Mouse (Mus musculus): ENCODE data around the gene F13a1. TPM values are rescaled to one million over a fixed set of nuclear protein-coding genes. Genes with fewer than 3 reads are reported as not detected.

F13a1 gene
- polyA plus RNA-seq, 1 experiment from 2014 or later = 19.5 TPM

GRCm38 (mm10) chr13:37049018-37049417, 1.0 kb downstream of the F13a1 start:
- Histone ChIP-seq H3K9ac (ENCODE audit: low read depth, low read length) (no peak overlapping the region), H3K36me3 (ENCODE audit: control insufficient read depth, insufficient read depth) (no peaks in the 10 kb centered on the region), H3K27me3 (ENCODE audit: control insufficient read depth, insufficient read depth, low read depth, low read length) (no peaks in the 10 kb centered on the region), H3K4me3 (ENCODE audit: low read depth, low read length) (no peak overlapping the region), H3K9me3 (replicated peaks; ENCODE audit: control insufficient read depth, low read length) (no peaks in the 10 kb centered on the region), H3K4me1 (ENCODE audit: control insufficient read depth, low read depth, low read length) (no peaks in the 10 kb centered on the region), H3K4me2 (ENCODE audit: low read depth, low read length) (no peak overlapping the region), H3K27ac (ENCODE audit: low read length) (no peak overlapping the region)
- ATAC-seq (ENCODE audit: low read depth) = no peak
- 25% methylated on average over 6 of the region's 6 CpGs for WGBS (ENCODE audit: insufficient replicate concordance)

- no peak for ATAC-seq (ENCODE audit: low read depth)
- no peak overlapping the region for H3K4me2 ChIP-seq (ENCODE audit: low read depth, low read length)
- no peaks in the 10 kb centered on the region for H3K36me3 ChIP-seq (ENCODE audit: control insufficient read depth, insufficient read depth)
- H3K4me1 ChIP-seq (ENCODE audit: control insufficient read depth, low read depth, low read length) = no peaks in the 10 kb centered on the region
- WGBS (ENCODE audit: insufficient replicate concordance) = 51% methylated on average over 3 of the region's 3 CpGs
- H3K9ac ChIP-seq (ENCODE audit: low read depth, low read length) = no peak overlapping the region
- H3K9me3 ChIP-seq (replicated peaks; ENCODE audit: control insufficient read depth, low read length) = no peaks in the 10 kb centered on the region
- no peak overlapping the region for H3K4me3 ChIP-seq (ENCODE audit: low read depth, low read length)
- H3K27ac ChIP-seq (ENCODE audit: low read length) = no peak overlapping the region
- no peaks in the 10 kb centered on the region for H3K27me3 ChIP-seq (ENCODE audit: control insufficient read depth, insufficient read depth, low read depth, low read length)
Observed at GRCm38 (mm10) chr13:37045005-37045404, 5.0 kb downstream of the F13a1 start.

GRCm38 (mm10) chr13:37034745-37035144, 15.3 kb downstream of the F13a1 start:
- Histone ChIP-seq H3K9me3 (replicated peaks; ENCODE audit: control insufficient read depth, low read length) (no peaks in the 10 kb centered on the region), H3K27ac (ENCODE audit: low read length) (no peak overlapping the region), H3K9ac (ENCODE audit: low read depth, low read length) (no peak overlapping the region), H3K36me3 (ENCODE audit: control insufficient read depth, insufficient read depth) (no peaks in the 10 kb centered on the region), H3K27me3 (ENCODE audit: control insufficient read depth, insufficient read depth, low read depth, low read length) (no peaks in the 10 kb centered on the region), H3K4me2 (ENCODE audit: low read depth, low read length) (no peak overlapping the region), H3K4me3 (ENCODE audit: low read depth, low read length) (no peak overlapping the region), H3K4me1 (ENCODE audit: control insufficient read depth, low read depth, low read length) (no peaks in the 10 kb centered on the region)
- no peak for ATAC-seq (ENCODE audit: low read depth)
- WGBS (ENCODE audit: insufficient replicate concordance) = 51% methylated on average over 3 of the region's 3 CpGs

GRCm38 (mm10) chr13:37025996-37026579, 24.0 kb downstream of the F13a1 start:
- no peak overlapping the region for H3K4me3 ChIP-seq (ENCODE audit: low read depth, low read length)
- ATAC-seq (ENCODE audit: low read depth) = no peak
- no peak overlapping the region for H3K4me2 ChIP-seq (ENCODE audit: low read depth, low read length)
- no peaks in the 10 kb centered on the region for H3K4me1 ChIP-seq (ENCODE audit: control insufficient read depth, low read depth, low read length)
- H3K36me3 ChIP-seq (ENCODE audit: control insufficient read depth, insufficient read depth) = no peaks in the 10 kb centered on the region
- no peak overlapping the region for H3K27ac ChIP-seq (ENCODE audit: low read length)
- H3K9me3 ChIP-seq (replicated peaks; ENCODE audit: control insufficient read depth, low read length) = no peaks in the 10 kb centered on the region
- 49% methylated on average over 4 of the region's 4 CpGs for WGBS (ENCODE audit: insufficient replicate concordance)
- H3K27me3 ChIP-seq (ENCODE audit: control insufficient read depth, insufficient read depth, low read depth, low read length) = no peaks in the 10 kb centered on the region
- no peak overlapping the region for H3K9ac ChIP-seq (ENCODE audit: low read depth, low read length)

GRCm38 (mm10) chr13:37021575-37021974, 28.5 kb downstream of the F13a1 start:
- H3K36me3 ChIP-seq (ENCODE audit: control insufficient read depth, insufficient read depth) = no peaks in the 10 kb centered on the region
- H3K27ac ChIP-seq (ENCODE audit: low read length) = no peak overlapping the region
- 52% methylated on average over 2 of the region's 2 CpGs for WGBS (ENCODE audit: insufficient replicate concordance)
- no peaks in the 10 kb centered on the region for H3K9me3 ChIP-seq (replicated peaks; ENCODE audit: control insufficient read depth, low read length)
- H3K9ac ChIP-seq (ENCODE audit: low read depth, low read length) = no peak overlapping the region
- no peak for ATAC-seq (ENCODE audit: low read depth)
- H3K4me3 ChIP-seq (ENCODE audit: low read depth, low read length) = no peak overlapping the region
- no peaks in the 10 kb centered on the region for H3K4me1 ChIP-seq (ENCODE audit: control insufficient read depth, low read depth, low read length)
- no peaks in the 10 kb centered on the region for H3K27me3 ChIP-seq (ENCODE audit: control insufficient read depth, insufficient read depth, low read depth, low read length)
- H3K4me2 ChIP-seq (ENCODE audit: low read depth, low read length) = no peak overlapping the region

- Histone ChIP-seq H3K4me3 (ENCODE audit: low read depth, low read length) (no peak overlapping the region), H3K36me3 (ENCODE audit: control insufficient read depth, insufficient read depth) (no peaks in the 10 kb centered on the region), H3K4me2 (ENCODE audit: low read depth, low read length) (no peak overlapping the region), H3K9ac (ENCODE audit: low read depth, low read length) (no peak overlapping the region), H3K9me3 (replicated peaks; ENCODE audit: control insufficient read depth, low read length) (no peaks in the 10 kb centered on the region), H3K4me1 (ENCODE audit: control insufficient read depth, low read depth, low read length) (no peaks in the 10 kb centered on the region), H3K27ac (ENCODE audit: low read length) (no peak overlapping the region), H3K27me3 (ENCODE audit: control insufficient read depth, insufficient read depth, low read depth, low read length) (no peaks in the 10 kb centered on the region)
- ATAC-seq (ENCODE audit: low read depth) = no peak
- 44% methylated on average over 5 of the region's 5 CpGs for WGBS (ENCODE audit: insufficient replicate concordance)
Observed at GRCm38 (mm10) chr13:37010771-37011170, 39.3 kb downstream of the F13a1 start.

DNA sequence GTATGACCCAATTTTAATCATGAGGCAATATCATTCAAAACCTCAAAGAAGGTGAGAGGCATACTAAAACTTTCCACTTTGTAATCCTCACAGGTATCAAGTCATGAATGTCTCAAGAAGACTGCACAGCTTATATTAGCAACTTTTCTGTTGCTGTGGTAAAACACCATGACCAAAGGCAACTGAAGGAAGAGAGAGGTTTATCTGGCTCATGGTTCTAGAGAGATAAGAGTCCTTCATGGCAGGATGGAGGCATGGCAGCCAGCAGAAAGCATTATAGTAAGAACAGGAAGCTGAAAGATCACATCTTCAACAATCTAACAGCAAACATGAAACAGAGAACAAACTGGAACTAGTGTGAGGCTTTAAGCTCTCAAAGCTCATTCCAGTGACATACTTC, 43.8 kb downstream of the F13a1 start:
- Histone ChIP-seq H3K27ac (ENCODE audit: low read length) (no peak overlapping the region), H3K27me3 (ENCODE audit: control insufficient read depth, insufficient read depth, low read depth, low read length) (no peaks in the 10 kb centered on the region), H3K4me2 (ENCODE audit: low read depth, low read length) (no peak overlapping the region), H3K36me3 (ENCODE audit: control insufficient read depth, insufficient read depth) (no peaks in the 10 kb centered on the region), H3K4me1 (ENCODE audit: control insufficient read depth, low read depth, low read length) (no peaks in the 10 kb centered on the region), H3K4me3 (ENCODE audit: low read depth, low read length) (no peak overlapping the region), H3K9ac (ENCODE audit: low read depth, low read length) (no peak overlapping the region), H3K9me3 (replicated peaks; ENCODE audit: control insufficient read depth, low read length) (no peaks in the 10 kb centered on the region)
- no peak for ATAC-seq (ENCODE audit: low read depth)

- no peak overlapping the region for H3K27ac ChIP-seq (ENCODE audit: low read length)
- H3K4me2 ChIP-seq (ENCODE audit: low read depth, low read length) = no peak overlapping the region
- no peaks in the 10 kb centered on the region for H3K36me3 ChIP-seq (ENCODE audit: control insufficient read depth, insufficient read depth)
- H3K27me3 ChIP-seq (ENCODE audit: control insufficient read depth, insufficient read depth, low read depth, low read length) = no peaks in the 10 kb centered on the region
- no peak for ATAC-seq (ENCODE audit: low read depth)
- no peaks in the 10 kb centered on the region for H3K4me1 ChIP-seq (ENCODE audit: control insufficient read depth, low read depth, low read length)
- H3K9me3 ChIP-seq (replicated peaks; ENCODE audit: control insufficient read depth, low read length) = no peaks in the 10 kb centered on the region
- no peak overlapping the region for H3K4me3 ChIP-seq (ENCODE audit: low read depth, low read length)
- 63% methylated on average over 6 of the region's 6 CpGs for WGBS (ENCODE audit: insufficient replicate concordance)
- H3K9ac ChIP-seq (ENCODE audit: low read depth, low read length) = no peak overlapping the region
Observed at GRCm38 (mm10) chr13:36999210-36999705, 50.8 kb downstream of the F13a1 start.

GRCm38 (mm10) chr13:36993593-36993992, 56.5 kb downstream of the F13a1 start:
- Histone ChIP-seq H3K27me3 (ENCODE audit: control insufficient read depth, insufficient read depth, low read depth, low read length) (no peaks in the 10 kb centered on the region), H3K9ac (ENCODE audit: low read depth, low read length) (no peak overlapping the region), H3K4me3 (ENCODE audit: low read depth, low read length) (no peak overlapping the region), H3K27ac (ENCODE audit: low read length) (no peak overlapping the region), H3K4me2 (ENCODE audit: low read depth, low read length) (no peak overlapping the region), H3K36me3 (ENCODE audit: control insufficient read depth, insufficient read depth) (no peaks in the 10 kb centered on the region), H3K9me3 (replicated peaks; ENCODE audit: control insufficient read depth, low read length) (no peaks in the 10 kb centered on the region), H3K4me1 (ENCODE audit: control insufficient read depth, low read depth, low read length) (no peaks in the 10 kb centered on the region)
- WGBS (ENCODE audit: insufficient replicate concordance) = 73% methylated on average over 5 of the region's 5 CpGs
- ATAC-seq (ENCODE audit: low read depth) = no peak
